Mouse (Mus musculus): ENCODE data around the gene Eapp. TPM values are rescaled to one million over a fixed set of nuclear protein-coding genes. Genes with fewer than 3 reads are reported as not detected.

Gene Eapp
- total RNA-seq, 1 experiment from 2014 or later, result 41.3 TPM

DNA sequence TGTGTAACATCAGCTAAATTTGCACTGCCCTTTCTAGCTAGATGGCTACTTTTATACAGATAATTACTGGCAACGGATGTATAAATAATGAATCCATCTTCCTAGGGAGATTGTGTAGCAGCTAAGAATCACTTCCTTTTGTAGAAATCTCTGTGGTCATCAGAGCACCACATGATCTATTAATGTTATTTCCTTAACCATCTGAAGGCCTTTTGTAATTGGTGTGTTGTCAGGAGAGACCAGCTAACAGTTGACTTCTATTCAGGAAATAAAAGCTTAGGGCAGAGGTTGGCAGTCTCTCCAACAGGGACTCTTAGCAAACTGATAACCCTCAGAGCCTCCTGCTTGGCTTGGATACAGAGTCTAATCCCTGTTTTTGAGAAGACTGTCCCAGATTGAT, 58.7 kb downstream of the Eapp start:
- DNase-seq, result no peak

DNA sequence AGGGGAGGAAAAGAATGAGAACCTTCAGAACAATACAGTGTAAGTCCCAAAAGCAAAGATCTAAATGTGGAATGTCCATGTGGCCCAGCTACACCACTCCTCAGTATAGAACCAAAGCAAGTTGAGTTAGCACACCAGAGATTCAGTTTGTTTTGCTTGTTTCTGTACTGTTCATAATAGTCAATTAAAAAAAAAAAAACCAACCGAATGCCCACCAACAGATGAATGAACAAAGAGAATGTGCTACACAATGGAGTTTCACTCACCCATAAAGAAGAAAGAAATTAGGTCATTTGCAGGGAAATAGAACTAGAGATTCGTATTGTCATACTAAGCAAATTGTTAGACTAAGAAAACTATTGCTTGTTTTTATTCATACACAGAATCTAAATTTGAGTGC, 63.6 kb downstream of the Eapp start:
- DNase-seq, result no peak

DNA sequence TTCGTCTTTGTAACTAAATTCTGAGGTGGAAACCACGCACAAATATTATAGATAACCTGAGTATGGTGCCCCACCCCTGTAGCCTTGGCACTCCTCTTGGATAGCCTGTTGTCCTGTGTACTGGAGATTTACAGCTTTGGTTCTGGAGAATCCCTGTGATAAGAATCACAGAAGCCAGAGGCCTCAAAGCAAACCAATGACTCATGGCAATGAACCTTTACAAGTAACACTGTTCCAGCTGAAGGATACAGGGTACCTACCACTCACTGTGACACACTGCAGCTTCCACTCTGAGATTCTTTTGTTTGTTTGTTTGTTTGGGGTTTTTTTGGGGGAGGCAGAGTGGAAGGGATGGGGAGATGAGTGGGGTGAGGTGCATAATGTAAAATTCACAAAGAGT, 73.8 kb downstream of the Eapp start:
- DNase-seq, result no peak

Small RNA genes lying within 50 kb of the gene (microRNA-seq; reads per million reads assigned to microRNA genes)
- 0 reads per million in 2 experiments for gene Mir1892

Other genes with a start within 250 kb of the Eapp start
- 94.3 and 115 TPM in 2 replicates for gene Sptssa, start 39.3 kb downstream of the Eapp start, total RNA-seq (2021)
- gene Snx6, start 99.8 kb upstream of the Eapp start, total RNA-seq (2021), result 59.8 and 71.6 TPM in 2 replicates
- 114 and 143 TPM in 2 replicates for gene Cfl2, start 167.0 kb upstream of the Eapp start, total RNA-seq (2021)

Measured in adrenal gland, postnatal 25 days (tissue).